Mouse (Mus musculus): ENCODE data around the gene Ccl22. TPM values are rescaled to one million over a fixed set of nuclear protein-coding genes. Genes with fewer than 3 reads are reported as not detected.
A peak's percentile ranks its signal among the peaks of the same experiment; 100 is the strongest.

The Ccl22 gene
- polyA plus RNA-seq, 1 experiment from 2014 or later, result not detected

DNA sequence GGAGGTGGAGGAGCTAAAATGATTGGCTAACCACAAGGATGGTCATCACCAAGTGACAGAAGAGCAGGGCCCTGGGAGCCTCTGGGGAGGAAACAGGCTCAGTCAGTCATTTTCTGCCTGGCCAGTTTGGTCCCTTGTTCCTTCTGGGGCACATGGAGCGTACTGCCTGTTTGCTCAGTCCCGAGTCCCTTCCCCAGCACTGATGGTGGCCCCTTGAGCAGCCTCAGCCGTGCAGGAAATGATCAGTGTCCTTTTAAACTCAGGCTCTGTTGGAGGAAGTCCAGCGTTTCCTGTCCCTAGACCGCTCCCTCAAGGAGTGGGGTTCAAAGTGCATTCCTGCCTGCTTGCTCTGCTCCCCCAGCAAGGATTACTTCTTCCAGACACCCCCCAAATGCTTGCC, 33.1 kb downstream of the Ccl22 start:
- Histone ChIP-seq H3K9me3 (ENCODE audit: control insufficient read depth, low read length) (no peaks in the 10 kb centered on the region), H3K4me1 (replicated peaks; ENCODE audit: control insufficient read depth, insufficient read depth) (no peaks in the 10 kb centered on the region; the same call in 1 of the 2 replicates), H3K36me3 (ENCODE audit: control insufficient read depth, insufficient read depth, low read length) (no peaks in the 10 kb centered on the region), H3K27ac (replicated peaks) (peak overlapping the region; percentile 75), H3K4me2 (replicated peaks; ENCODE audit: low read depth) (no peak overlapping the region), H3K9ac (ENCODE audit: low read length) (no peak overlapping the region), H3K27me3 (ENCODE audit: control insufficient read depth, insufficient read depth, low read length) (no peaks in the 10 kb centered on the region), H3K4me3 (ENCODE audit: low read depth, low read length) (no peak overlapping the region)
- DNase-seq (ENCODE audit: low spot score) (peak; percentile 69), ATAC-seq (ENCODE audit: low FRiP score, low TSS enrichment) (peak; percentile 61)
- TF ChIP-seq EP300 (optimal IDR thresholded peaks at IDR 0.05) (no peak), CTCF (IDR thresholded peaks at IDR 0.05; ENCODE audit: low read depth) (no peak)
- WGBS, result 18% methylated on average over 5 of the region's 5 CpGs

- ATAC-seq (ENCODE audit: low FRiP score, low TSS enrichment) (no peak), DNase-seq (ENCODE audit: low spot score) (no peak)
- no peaks in the 10 kb centered on the region for H3K36me3 ChIP-seq (ENCODE audit: control insufficient read depth, insufficient read depth, low read length)
- no peak overlapping the region for H3K4me3 ChIP-seq (ENCODE audit: low read depth, low read length)
- H3K9me3 ChIP-seq (ENCODE audit: control insufficient read depth, low read length), result no peaks in the 10 kb centered on the region
- 67% methylated on average over 10 of the region's 10 CpGs for WGBS
- no peak overlapping the region for H3K9ac ChIP-seq (ENCODE audit: low read length)
- H3K27me3 ChIP-seq (ENCODE audit: control insufficient read depth, insufficient read depth, low read length), result no peaks in the 10 kb centered on the region
- no peaks in the 10 kb centered on the region; the same call in 1 of the 2 replicates for H3K4me1 ChIP-seq (replicated peaks; ENCODE audit: control insufficient read depth, insufficient read depth)
- H3K27ac ChIP-seq (replicated peaks), result peak overlapping the region; percentile 75
- H3K4me2 ChIP-seq (replicated peaks; ENCODE audit: low read depth), result no peak overlapping the region
- TF ChIP-seq CTCF (IDR thresholded peaks at IDR 0.05; ENCODE audit: low read depth) (no peak), EP300 (optimal IDR thresholded peaks at IDR 0.05) (no peak)
These were observed 33.6 kb downstream of the Ccl22 start for GRCm38 (mm10) chr8:94778895-94779533.

DNA sequence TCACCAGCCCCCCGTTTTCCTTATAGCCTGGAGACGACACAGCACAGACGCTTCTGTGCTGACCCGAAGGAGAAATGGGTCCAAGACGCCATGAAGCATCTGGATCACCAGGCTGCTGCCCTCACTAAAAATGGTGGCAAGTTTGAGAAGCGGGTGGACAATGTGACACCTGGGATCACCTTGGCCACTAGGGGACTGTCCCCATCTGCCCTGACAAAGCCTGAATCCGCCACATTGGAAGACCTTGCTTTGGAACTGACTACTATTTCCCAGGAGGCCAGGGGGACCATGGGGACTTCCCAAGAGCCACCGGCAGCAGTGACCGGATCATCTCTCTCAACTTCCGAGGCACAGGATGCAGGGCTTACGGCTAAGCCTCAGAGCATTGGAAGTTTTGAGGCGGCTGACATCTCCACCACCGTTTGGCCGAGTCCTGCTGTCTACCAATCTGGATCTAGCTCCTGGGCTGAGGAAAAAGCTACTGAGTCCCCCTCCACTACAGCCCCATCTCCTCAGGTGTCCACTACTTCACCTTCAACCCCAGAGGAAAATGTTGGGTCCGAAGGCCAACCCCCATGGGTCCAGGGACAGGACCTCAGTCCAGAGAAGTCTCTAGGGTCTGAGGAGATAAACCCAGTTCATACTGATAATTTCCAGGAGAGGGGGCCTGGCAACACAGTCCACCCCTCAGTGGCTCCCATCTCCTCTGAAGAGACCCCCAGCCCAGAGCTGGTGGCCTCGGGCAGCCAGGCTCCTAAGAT, 34.3 kb downstream of the Ccl22 start:
- Histone ChIP-seq H3K9me3 (ENCODE audit: control insufficient read depth, low read length) (no peaks in the 10 kb centered on the region), H3K4me3 (ENCODE audit: low read depth, low read length) (no peak overlapping the region), H3K27ac (replicated peaks) (no peak overlapping the region), H3K4me2 (replicated peaks; ENCODE audit: low read depth) (no peak overlapping the region), H3K27me3 (ENCODE audit: control insufficient read depth, insufficient read depth, low read length) (no peaks in the 10 kb centered on the region), H3K9ac (ENCODE audit: low read length) (no peak overlapping the region), H3K4me1 (replicated peaks; ENCODE audit: control insufficient read depth, insufficient read depth) (no peaks in the 10 kb centered on the region; the same call in 1 of the 2 replicates), H3K36me3 (ENCODE audit: control insufficient read depth, insufficient read depth, low read length) (no peaks in the 10 kb centered on the region)
- no peak for DNase-seq (ENCODE audit: low spot score)
- 90% methylated on average over 16 of the region's 16 CpGs for WGBS
- TF ChIP-seq EP300 (optimal IDR thresholded peaks at IDR 0.05), result no peak
- TF ChIP-seq CTCF (IDR thresholded peaks at IDR 0.05; ENCODE audit: low read depth), result no peak
- ATAC-seq (ENCODE audit: low FRiP score, low TSS enrichment), result no peak

DNA sequence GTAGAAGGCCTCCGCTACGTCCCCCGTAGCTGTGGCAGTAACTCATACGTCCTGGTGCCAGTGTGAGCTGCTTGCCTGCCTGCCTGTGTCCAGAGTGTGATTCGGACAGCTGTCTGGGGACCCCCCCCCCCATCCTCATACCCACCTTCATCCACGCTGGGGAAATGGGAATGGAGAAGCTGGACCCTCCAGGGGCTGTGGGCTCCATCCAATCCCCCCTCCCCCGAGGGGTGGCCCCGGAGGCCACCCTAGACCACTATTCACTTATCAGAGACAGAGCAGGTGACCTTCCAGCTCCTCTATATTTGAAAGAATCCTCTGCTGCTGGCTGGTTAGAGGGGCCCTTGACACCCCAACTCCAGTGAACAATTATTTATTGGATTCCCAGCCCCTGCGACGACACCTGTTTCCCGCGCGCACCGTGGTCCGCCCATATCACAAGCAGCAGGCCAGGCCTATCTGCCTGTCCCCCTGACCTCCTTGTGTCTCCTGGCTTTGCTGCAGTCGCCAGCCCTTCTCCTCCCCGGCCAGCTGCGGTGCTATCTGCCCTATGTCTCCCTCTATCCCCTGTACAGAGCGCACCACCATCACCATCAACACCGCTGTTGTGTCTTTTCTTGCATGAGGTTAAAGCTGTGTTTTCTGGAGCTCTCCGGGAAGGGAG, 35.2 kb downstream of the Ccl22 start:
- no peak overlapping the region for H3K4me2 ChIP-seq (replicated peaks; ENCODE audit: low read depth)
- peak overlapping the region; percentile 53; the same call in 1 of the 2 replicates for H3K27ac ChIP-seq (replicated peaks)
- DNase-seq (ENCODE audit: low spot score) (no peak), ATAC-seq (ENCODE audit: low FRiP score, low TSS enrichment) (no peak)
- no peaks in the 10 kb centered on the region; the same call in 1 of the 2 replicates for H3K4me1 ChIP-seq (replicated peaks; ENCODE audit: control insufficient read depth, insufficient read depth)
- H3K9me3 ChIP-seq (ENCODE audit: control insufficient read depth, low read length), result no peaks in the 10 kb centered on the region
- TF ChIP-seq EP300 (optimal IDR thresholded peaks at IDR 0.05) (no peak), CTCF (IDR thresholded peaks at IDR 0.05; ENCODE audit: low read depth) (no peak)
- H3K27me3 ChIP-seq (ENCODE audit: control insufficient read depth, insufficient read depth, low read length), result no peaks in the 10 kb centered on the region
- 84% methylated on average over 21 of the region's 21 CpGs for WGBS
- no peaks in the 10 kb centered on the region for H3K36me3 ChIP-seq (ENCODE audit: control insufficient read depth, insufficient read depth, low read length)
- H3K9ac ChIP-seq (ENCODE audit: low read length), result no peak overlapping the region
- H3K4me3 ChIP-seq (ENCODE audit: low read depth, low read length), result no peak overlapping the region

DNA sequence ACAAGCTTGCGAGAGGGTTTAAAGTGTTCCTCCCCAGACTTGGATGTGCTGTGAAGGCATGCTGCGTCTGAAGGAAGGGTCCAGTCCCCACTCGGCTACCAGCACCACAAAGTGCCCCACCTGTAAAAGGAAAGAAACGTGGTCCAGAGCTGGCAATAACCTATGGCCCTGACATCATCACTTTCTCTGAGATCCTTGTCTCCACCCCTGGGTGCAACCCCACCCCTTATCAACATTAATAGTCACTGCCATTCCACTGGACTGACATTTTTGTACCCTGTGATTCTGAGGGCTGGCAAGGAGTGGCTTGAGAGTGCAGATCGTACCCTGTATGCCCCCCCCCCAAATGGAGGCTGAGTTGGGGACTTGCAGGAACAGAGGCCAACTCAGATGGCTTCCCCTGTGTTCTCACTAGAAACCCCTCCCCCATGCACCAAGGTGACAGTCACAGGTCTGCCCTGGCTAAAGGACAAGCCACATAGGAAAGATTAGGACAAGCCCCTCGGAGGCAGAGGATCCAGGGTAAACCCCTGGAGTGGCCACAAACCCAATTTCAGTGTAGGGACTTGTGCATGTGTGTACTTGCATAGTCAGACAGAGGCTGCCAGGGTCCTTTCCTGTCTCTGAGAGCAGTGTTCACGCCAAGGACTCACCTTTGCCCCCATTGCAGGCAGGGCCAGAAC, 35.9 kb downstream of the Ccl22 start:
- H3K27me3 ChIP-seq (ENCODE audit: control insufficient read depth, insufficient read depth, low read length), result no peaks in the 10 kb centered on the region
- H3K9ac ChIP-seq (ENCODE audit: low read length), result no peak overlapping the region
- H3K36me3 ChIP-seq (ENCODE audit: control insufficient read depth, insufficient read depth, low read length), result no peaks in the 10 kb centered on the region
- TF ChIP-seq CTCF (IDR thresholded peaks at IDR 0.05; ENCODE audit: low read depth) (no peak), EP300 (optimal IDR thresholded peaks at IDR 0.05) (no peak)
- H3K27ac ChIP-seq (replicated peaks), result peak overlapping the region; percentile 75
- WGBS, result 50% methylated on average over 7 of the region's 7 CpGs
- no peak overlapping the region for H3K4me2 ChIP-seq (replicated peaks; ENCODE audit: low read depth)
- H3K9me3 ChIP-seq (ENCODE audit: control insufficient read depth, low read length), result no peaks in the 10 kb centered on the region
- H3K4me1 ChIP-seq (replicated peaks; ENCODE audit: control insufficient read depth, insufficient read depth), result no peaks in the 10 kb centered on the region; the same call in 1 of the 2 replicates
- DNase-seq (ENCODE audit: low spot score) (peak; percentile 37), ATAC-seq (ENCODE audit: low FRiP score, low TSS enrichment) (peak; percentile 18)
- no peak overlapping the region for H3K4me3 ChIP-seq (ENCODE audit: low read depth, low read length)

Measured in stomach, postnatal 0 days (tissue).